Mouse (Mus musculus) T-helper 2 cell (primary cell): Measurements from ENCODE around the gene Rcbtb2.

Source experiments
- in situ Hi-C: fragments of 300-600 bp; cut with MboI, MseI; formaldehyde crosslinking; loops from one replicate; pipeline ENCODE4 v1.15.1; 2025; ENCODE audit warnings: high pct_unique_total_duplicates

Gene Rcbtb2

DNA sequence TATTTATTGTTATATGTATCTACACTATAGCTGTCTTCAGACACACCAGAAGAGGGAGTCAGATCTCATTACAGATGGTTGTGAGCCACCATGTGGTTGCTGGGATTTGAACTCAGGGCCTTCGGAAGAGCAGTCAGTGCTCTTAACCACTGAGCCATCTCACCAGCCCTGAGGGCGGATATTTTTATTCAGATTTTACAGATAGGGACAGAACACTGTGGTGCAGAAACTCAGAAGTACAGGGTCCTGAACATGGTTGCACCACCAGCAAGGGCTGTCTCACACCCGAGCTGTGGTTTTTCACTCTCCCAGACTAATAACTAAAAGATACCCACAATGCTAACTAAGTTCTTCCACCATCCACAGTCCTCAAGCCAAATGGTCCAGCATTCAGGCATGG, 7.9 kb upstream of the Rcbtb2 start:
- in situ Hi-C loops, result loop anchor here (10.0 kb wide), 1 partner anchor 400 kb away; the partner anchor contains the start of gene Med4

DNA sequence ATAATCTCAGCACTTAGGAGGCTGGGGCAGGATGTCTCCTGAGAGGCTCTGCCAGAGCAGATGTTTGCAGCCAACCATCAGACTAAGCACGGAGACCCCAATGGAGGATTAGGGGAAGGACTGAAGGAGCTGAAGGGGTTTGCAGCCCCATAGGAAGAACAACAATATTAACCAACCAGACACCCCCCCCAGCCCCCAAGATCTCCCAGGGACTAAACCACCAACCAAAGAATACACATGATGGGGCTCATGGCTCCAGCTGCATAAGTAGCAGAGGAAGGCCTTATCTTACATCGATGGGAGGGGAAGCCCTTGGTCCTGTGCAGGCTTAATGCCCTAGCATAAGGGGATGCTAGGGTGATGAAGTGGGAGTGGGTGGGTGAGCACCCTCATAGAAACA, 6.5 kb upstream of the Rcbtb2 start:
- in situ Hi-C loops, result loop anchor here (10.0 kb wide), 1 partner anchor 398 kb away; the partner anchor contains the start of gene Med4

DNA sequence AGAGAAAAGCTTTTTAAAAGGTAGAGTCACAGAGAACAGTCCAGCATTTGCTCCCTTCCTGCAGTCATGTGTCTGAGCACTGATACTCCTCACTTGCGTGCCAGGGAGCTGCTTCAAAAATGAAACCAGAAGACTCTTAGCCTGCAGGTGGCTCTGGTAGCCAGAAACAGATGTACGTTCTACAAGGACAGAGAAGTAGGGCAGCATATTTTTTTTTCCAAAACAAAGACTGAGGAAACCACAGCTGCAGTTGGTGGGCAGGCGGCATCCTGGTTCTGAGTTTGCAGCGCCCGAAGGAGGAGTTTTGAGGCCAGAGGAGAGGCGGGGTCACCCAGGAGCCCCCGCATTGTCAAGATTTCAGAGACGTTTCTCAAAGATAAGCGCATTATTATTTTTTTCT, 5.9 kb upstream of the Rcbtb2 start:
- in situ Hi-C loops, result loop anchor here (10.0 kb wide), 1 partner anchor 398 kb away; the partner anchor contains the start of gene Med4

DNA sequence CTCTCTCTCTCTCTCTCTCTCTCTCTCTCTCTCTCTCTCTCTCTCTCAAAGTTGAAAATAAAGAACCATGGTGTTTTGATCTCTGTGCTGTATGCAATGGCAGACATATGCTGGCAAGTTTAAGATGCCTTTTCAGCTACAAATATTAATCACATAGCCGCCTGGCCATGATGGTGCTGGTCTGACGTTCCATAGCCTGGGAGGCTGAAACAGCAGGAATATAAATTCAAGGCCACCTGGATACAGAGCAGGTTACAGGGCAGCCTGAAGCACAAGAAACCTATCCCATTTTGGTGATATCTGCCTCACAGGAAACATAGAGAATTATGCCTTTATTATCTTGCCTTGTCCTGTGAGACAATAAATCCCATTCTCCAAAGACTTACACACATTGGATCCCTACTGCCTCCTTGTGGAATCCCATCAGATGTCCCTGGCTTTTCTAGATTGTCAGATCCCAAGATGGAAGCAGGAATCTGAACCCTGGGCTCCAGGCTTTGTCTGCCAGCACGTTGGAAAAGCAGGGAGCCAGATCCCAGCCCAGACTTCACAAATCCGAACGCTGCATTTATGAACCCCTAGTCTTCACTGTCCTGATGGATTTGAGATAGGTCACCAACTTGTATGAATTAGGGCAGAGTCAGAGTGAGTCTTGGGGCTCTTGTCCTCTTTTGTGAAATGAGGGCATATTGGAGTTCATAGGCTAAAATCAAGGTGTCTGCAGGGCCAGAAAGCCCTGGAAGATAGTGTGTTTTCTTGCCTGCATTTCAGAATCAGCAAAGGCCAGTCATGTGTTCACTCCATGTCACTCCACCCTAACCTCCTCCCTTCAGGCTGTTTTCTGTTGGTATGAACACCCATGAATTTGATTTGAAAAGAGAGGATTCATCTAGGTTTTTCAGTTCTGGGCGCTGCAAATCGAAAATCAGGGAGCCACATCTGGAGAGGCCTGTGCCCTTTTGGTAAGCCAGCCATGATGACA, 5.1 kb upstream of the Rcbtb2 start:
- in situ Hi-C loops, result loop anchor here (10.0 kb wide), 1 partner anchor 397 kb away; the partner anchor contains the start of gene Med4

- in situ Hi-C loops, result loop anchor here (10.0 kb wide), 1 partner anchor 396 kb away; the partner anchor contains the start of gene Med4
Measured at GRCm38 (mm10) chr14:73118482-73119347, 4.1 kb upstream of the Rcbtb2 start.

DNA sequence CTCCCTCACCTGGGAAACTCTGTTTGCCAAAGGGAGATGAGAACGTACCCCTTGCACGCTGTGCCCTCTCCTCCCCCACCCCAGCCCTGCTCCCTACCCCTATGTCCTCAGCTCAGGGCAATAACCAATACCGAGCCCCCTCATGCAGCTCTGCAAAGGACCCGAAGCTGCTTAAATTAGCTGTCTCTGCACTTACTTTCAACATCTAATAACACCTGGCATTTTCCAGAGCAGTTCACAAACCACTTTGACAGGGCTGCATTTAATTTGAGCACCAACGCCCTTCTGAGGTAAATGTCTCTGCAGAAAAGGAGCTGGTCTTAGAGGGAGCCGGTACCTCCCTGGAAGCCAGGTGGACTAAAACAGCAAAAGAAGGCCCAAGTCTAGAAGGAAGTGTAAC, 3.4 kb upstream of the Rcbtb2 start:
- in situ Hi-C loops, result loop anchor here (10.0 kb wide), 1 partner anchor 395 kb away; the partner anchor contains the start of gene Med4

- in situ Hi-C loops, result loop anchor here (10.0 kb wide), 1 partner anchor 395 kb away; the partner anchor contains the start of gene Med4
Measured at GRCm38 (mm10) chr14:73119966-73120365, 2.9 kb upstream of the Rcbtb2 start.

- in situ Hi-C loops, result no loop called here
Measured at GRCm38 (mm10) chr14:73122211-73122922, 470 bp upstream of the Rcbtb2 start.

- in situ Hi-C loops, result no loop called here
Measured at GRCm38 (mm10) chr14:73123381-73123780, 544 bp downstream of the Rcbtb2 start.

DNA sequence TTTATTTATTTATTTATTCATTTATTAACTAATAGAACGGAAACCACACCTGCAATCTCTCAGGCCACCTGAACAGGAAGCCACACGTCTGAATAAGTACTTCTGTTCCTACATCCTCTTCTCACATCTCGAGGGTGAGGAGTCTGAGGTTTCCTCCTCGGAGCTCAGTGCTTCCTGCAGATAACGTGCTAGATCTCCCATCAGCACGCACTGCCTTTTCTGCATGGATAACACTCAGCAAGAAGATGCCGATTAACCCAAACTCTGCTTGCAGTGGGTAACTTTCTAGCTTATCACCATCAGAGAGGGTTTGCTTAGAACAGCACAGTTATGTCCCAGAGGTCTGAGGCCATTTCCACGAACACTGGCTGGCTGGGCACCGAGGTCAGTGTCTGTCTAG, 949 bp downstream of the Rcbtb2 start:
- in situ Hi-C loops, result no loop called here

DNA sequence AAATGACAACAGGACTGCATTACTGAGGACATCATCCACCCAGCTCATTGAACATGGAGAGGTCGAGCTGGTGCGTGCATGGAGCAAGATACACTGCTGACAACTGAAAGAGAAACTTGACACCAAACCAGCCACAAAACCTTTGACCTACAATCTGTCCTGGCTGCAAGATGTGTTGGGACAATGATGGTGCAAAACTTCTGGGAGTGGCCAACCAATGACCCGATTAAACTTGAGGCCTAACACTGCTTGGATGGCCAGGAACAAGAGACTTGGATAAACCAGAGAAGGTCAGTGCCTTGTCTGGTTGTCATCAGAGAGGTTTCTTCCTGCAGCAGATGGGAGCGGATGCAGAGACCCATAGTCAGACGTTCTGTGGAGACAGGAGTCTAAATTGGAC, 7.7 kb downstream of the Rcbtb2 start:
- in situ Hi-C loops, result no loop called here

- in situ Hi-C loops, result no loop called here
Measured at GRCm38 (mm10) chr14:73131856-73132410, 9.1 kb downstream of the Rcbtb2 start.

- in situ Hi-C loops, result no loop called here
Measured at GRCm38 (mm10) chr14:73132731-73133130, 9.9 kb downstream of the Rcbtb2 start.

GRCm38 (mm10) chr14:73137234-73137633, 14.4 kb downstream of the Rcbtb2 start:
- in situ Hi-C loops, result loop anchor here (5.0 kb wide), 1 partner anchor 190 kb away; the partner anchor contains the start of gene Rb1

DNA sequence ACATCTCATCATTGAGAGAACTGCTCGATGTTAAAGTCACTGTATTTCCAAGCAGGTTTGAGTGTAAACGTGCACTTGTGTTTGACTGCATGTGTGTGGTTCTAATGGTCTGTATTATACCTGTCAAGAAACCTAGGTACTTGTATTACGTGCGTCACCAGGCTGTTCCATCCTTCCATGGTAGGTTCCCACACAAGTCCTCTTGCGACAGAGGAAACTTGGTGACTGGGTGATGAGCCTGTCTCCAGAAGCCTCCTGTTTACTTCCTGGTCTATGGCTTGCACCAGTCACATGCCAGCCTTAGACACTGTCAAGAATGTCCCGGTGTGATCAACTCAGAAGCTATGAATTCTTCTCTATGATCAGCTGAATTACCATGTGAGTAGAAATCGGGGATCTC, 15.6 kb downstream of the Rcbtb2 start:
- in situ Hi-C loops, result loop anchor here (5.0 kb wide), 1 partner anchor 189 kb away; the partner anchor contains the start of gene Rb1

DNA sequence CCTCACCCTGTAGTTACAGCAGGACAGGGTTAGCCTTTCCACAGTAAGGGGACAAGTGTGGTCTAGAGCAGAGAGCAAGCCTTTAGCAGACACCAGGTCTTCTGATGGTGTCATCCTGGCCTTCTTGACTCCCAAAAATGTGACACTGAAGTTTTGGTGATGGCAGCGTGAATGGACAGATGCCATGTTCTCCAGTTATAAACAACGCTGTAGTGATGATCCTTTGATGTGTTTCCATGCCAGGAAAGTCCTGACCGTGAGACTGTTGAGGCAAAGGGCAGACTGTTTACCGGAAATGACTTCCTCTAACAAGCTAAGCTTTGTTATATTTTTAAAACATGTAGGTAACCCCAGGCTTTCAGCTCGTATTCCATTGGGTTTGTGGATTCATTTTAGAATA, 17.0 kb downstream of the Rcbtb2 start:
- in situ Hi-C loops, result loop anchor here (5.0 kb wide), 1 partner anchor 187 kb away; the partner anchor contains the start of gene Rb1

- in situ Hi-C loops, result no loop called here
Measured at GRCm38 (mm10) chr14:73141800-73142199, 19.0 kb downstream of the Rcbtb2 start.

- in situ Hi-C loops, result no loop called here
Measured at GRCm38 (mm10) chr14:73142421-73142895, 19.6 kb downstream of the Rcbtb2 start.

DNA sequence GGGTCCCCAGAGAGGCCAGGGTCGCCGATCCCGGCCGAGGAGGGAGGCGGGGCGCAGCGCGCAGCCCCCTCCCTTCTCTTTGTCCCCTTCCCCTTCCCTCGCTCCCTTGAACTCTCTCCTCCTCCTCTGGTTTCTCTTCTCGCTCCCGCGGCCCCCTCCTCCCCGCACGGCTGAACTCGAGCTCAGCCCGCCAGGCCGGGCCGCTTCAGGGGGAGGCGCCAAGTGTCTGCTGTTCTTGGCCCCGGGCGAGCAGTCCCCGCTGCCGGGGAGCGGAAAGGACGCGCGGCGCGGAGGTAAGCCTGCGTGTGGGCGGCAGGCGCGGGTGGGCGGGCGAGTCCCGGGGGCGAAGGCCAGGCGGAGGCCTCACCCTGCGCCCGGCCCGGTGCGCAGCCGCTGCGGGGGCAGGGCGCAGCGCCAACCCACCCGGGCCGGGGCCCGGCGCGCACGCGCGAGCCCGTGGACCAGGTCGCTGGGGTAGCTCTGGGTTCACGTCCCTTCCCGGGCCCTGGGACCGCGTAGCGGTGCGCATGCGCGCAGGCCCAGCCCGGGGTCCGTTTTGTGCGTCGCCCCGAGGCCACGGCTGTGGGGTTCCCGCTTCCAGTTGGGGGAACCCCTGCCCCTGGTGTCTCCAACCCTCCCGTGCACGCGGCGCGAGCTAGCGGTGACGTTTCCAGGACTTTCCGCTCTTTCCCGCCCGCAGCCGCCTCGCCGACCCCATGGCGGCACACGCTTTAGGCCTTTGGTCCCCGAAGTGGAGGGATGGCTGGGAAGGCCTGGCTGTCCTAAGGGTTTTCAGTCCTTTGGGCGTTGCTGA, 20.3 kb downstream of the Rcbtb2 start:
- in situ Hi-C loops, result no loop called here
